Mouse (Mus musculus) gastrocnemius, postnatal 25 days (tissue): ENCODE data around the gene Sult2b1. TPM values are rescaled to one million over a fixed set of nuclear protein-coding genes. Genes with fewer than 3 reads are reported as not detected.

ENCODE experiments used
- DNase-seq: peaks from one replicate; pipeline ENCODE4 v3.0.0; 2022
- total RNA-seq, 2 experiments: library from RNA; stranded (reverse); gene quantifications; 1 replicate in 1 of 2; 2 replicates in 1 of 2; pipeline ENCODE4 v1.2.3; 2021

Gene Sult2b1
- total RNA-seq, 2 experiments from 2014 or later: not detected

- DNase-seq: no peak
These were observed 60.7 kb downstream of the Sult2b1 start for GRCm38 (mm10) chr7:45723781-45724180.

- DNase-seq: no peak
These were observed 61.2 kb downstream of the Sult2b1 start for GRCm38 (mm10) chr7:45723301-45723700.

DNA sequence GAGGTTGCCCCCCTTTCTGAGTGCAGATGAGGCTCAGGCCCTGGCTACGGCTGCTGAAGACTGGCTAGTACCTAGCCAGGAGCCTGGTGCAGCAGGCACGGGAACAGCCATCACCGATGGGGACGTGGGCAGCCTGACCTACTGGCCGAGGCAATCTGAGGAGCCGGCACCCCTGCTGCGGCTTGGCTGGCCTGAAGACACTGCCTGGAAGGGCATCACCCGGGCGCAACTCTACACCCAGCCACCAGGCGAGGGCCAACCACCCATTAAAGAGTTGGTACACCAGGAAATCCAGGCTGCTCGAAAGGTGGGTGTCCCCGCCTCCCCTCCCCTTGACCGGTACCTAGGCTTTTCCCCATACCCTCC is 62.1 kb downstream of the Sult2b1 start:
- no peak for DNase-seq

- DNase-seq: no peak
These were observed 62.7 kb downstream of the Sult2b1 start for GRCm38 (mm10) chr7:45721642-45722347.

GRCm38 (mm10) chr7:45721234-45721571 is 63.3 kb downstream of the Sult2b1 start:
- DNase-seq: no peak

GRCm38 (mm10) chr7:45720413-45721233 is 63.8 kb downstream of the Sult2b1 start, which contains the start of gene Fam83e:
Fam83e (plus strand) TSS chr7:45721212.
- DNase-seq: no peak

DNA sequence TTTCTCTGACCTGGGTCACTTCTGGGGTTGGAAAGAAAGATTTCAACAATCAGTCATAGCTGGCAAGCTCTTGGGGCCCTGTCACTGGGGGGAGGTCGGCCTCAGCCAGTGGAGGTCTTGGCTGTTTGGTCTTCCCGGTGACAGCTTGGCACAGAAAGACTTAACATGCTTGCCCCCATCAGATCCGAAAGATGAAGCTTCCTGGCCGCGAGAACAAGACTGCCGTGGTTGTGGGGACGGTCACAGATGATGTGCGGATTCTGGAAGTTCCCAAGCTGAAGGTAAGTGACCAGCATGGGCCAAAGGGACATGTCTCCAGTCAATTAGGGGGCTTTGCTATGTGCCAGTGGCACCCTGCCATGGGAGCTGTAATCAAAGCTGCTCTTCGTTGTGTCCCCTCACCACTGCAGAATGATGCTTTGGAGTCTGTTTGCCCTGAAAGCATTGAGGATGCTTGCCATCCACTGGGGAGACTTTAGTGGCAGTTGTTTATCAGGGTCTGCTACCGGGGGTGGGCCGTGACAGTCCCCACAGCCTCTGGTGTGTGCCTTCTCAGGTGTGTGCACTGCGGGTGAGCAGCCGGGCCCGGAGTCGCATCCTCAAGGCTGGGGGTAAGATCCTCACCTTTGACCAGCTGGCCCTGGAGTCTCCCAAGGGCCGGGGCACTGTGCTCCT is 64.6 kb downstream of the Sult2b1 start:
- DNase-seq: no peak

DNA sequence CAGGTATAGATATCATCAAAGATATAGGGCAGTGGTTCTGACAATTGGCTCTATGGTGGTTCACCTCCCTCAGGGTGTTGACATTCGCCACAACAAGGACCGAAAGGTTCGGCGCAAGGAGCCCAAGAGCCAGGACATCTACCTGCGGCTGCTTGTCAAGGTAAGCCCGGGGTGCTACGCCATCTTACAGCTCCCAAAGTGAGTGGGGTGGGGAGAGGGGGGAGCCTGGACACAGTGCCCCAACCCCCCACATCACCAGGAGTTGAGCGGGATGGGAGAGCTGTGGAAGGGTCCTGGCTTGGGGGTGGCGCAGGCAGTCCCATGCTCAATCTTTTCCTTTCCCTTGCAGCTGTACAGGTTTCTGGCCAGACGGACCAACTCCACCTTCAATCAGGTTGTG is 65.3 kb downstream of the Sult2b1 start:
- DNase-seq: no peak

DNA sequence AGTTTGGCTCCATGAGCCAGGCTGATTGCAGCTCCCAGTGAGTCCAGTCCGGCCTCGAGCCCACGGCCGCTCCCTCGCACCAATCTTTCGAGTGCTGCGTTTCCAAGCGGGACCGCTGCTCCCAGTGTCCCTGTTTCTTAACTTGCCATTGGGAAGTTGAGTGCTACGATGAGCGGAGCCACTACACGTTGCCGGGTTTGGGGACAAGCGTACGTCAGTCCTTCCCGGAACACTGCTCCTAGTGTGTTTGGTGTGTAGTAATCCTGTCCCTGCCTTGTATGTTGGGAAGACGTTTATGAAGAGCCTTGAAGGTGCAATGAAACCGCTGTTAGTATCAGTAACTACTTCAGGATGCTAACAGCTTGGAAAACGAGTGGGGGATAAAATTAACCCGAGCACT is 66.1 kb downstream of the Sult2b1 start:
- DNase-seq: no peak

GRCm38 (mm10) chr7:45717918-45718297 is 66.6 kb downstream of the Sult2b1 start, which contains the start of gene Sphk2:
Sphk2 (minus strand) TSS chr7:45718002.
- peak; percentile 97 for DNase-seq

- DNase-seq: no peak
These were observed 67.2 kb downstream of the Sult2b1 start for GRCm38 (mm10) chr7:45716952-45717917.

DNA sequence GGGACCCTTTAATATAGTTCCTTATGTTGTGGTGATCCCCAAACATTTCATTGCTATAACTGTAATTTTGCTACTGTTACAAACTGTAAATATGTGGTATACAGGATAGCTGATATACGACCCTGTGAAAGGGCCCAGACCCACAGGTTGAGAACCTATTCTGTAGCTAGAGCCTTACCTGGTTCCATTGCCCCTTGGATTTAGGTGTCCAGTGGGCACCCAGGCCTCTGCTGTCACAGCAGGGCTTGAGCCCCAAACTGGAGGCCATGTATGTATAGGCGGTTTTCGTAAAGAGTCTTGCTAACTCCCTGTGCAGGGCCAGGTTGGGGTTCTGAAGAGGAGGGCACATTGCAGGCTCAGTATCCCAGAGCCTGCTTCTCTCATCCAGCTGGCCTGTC is 68.0 kb downstream of the Sult2b1 start:
- no peak for DNase-seq

GRCm38 (mm10) chr7:45715741-45716459 is 68.6 kb downstream of the Sult2b1 start:
- DNase-seq: no peak

DNA sequence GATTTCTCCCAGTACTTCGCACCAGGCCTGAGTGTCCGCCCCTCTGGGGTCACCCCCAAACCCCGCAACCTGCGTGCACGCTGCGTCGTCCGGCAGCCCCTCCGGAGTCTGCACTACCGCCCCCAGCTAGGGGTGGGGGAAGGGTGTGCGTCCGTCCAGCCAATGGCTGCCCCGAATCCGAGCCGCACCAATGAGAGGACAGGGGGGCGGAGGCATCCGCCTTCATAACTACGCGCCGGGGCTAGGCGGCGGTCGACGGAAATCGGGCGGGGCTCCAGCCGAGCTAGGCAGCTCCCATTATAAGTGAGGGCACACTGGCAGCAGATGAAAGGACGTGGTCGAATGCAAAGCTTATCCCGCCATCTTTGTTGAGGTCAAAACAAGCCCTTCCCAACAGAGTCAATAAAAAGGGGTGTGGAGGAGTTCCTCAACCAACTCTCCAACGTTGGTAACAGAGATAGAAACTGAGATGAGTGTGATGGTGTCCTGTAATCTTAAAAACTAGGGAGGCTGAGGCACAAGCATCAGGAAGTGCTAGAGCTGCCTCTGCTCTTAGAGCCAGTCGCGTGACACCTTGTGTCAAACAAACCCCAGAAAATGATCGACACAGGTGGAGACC is 69.3 kb downstream of the Sult2b1 start, which contains the start of gene Rpl18:
Gene Rpl18 (plus strand): TSS at position 368 of the 619 bp plus-strand sequence.
- DNase-seq: peak; percentile 98

DNA sequence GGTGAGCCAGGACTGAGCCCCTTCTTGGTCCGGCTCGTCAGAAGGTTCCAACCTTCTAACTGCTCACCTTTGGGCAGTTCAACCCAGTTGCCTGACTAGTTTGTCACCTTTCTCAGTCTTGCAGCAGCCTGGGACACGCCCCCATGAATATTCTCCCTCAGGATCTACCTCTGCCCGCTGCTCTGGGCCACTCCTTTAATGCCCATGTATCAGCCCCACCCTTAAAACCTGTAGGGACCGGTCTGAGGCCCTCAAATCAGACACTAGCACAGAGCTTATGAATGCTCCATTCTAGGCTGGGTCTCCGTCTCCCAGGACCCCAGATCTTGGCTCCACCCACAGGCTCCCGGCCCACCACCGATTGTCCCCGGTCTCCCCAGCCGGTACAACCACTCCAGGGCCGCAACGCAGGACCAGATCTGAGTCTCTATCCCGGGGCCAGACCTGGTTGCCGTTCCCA is 69.8 kb downstream of the Sult2b1 start:
- DNase-seq: no peak

DNA sequence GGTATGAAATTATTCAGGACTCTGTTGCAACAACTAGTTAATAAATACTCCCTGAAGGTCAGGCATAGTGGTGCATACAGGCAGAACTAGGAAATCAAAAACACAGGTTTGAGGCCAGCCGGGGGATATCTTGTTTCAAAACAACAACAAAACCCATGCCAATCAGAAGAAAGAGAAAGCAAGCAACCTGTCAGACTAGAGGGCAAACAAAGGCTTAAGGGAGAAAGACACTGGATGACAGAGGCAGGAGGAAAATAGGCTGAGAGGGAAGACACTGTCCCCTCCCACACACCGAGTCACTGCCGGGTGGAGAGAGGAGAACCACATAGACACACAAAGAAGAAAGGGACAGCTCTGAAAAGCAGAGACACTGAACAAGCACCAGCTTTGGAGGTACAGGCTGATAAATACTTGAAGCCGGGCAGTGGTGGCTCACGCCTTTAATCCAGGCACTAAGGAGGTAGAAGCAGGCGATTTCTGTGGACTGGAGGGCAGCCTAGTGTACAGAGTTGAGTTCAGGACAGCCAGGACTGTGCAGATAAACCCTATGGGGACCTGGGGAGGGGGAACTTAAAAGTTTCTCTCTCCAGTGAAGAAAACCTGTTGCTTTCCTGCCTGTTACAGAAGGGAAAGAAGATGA is 70.5 kb downstream of the Sult2b1 start:
- no peak for DNase-seq

DNA sequence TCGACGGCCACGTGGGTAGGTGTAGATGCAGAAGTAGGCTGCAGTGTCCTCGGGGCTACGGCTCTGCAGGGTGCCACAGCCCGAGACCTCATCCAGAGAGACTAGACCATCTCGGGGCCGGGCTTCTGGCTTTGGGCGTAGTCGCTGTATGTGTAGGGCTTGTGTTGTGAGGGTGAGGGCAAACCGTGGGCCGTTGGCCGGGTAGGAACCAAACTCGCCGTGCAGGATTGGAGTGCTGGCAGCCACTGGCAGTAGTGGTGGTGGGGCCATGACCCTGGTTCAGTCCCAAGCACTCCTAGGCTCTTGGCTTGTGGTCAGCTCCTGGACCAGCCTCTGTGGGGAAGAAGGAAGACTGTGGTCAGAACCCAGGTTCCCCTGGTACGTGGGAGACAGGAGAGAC is 71.1 kb downstream of the Sult2b1 start:
- no peak for DNase-seq

- peak; percentile 68 for DNase-seq
These were observed 72.3 kb downstream of the Sult2b1 start for GRCm38 (mm10) chr7:45712022-45712757.
